Mouse (Mus musculus): ENCODE results near the gene Ift80.
"Not testable (repeated sequence)": the region's sequence is repeated elsewhere in the genome, so short reads cannot be mapped to it uniquely, and the experiment has no call there.

Ift80 gene

GRCm38 (mm10) chr3:68928619-68929018, 75.8 kb downstream of the Ift80 start:
- DNase-seq = peak; percentile 15

DNA sequence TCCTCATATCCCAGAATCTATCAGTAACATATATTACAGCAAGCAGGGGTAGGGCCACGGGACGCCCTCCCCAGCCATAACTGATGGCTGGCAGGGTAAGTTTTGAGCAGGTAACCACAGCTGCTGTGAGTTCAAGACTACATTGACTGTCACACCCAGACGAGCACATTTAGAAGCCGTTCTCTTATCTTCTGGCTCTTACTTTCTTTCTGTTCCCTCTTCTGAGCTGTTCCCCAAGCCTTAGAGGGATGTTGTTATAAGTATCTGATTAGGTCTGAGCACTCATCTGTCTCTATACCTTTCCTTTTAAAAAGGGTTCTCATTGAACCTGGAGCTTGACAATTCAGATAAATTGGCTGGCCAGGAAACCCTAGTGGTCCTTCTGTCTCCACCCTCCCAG, 96.9 kb downstream of the Ift80 start:
- no peak for DNase-seq

- DNase-seq = no peak
Observed at GRCm38 (mm10) chr3:68904902-68905778, 99.2 kb downstream of the Ift80 start.

DNA sequence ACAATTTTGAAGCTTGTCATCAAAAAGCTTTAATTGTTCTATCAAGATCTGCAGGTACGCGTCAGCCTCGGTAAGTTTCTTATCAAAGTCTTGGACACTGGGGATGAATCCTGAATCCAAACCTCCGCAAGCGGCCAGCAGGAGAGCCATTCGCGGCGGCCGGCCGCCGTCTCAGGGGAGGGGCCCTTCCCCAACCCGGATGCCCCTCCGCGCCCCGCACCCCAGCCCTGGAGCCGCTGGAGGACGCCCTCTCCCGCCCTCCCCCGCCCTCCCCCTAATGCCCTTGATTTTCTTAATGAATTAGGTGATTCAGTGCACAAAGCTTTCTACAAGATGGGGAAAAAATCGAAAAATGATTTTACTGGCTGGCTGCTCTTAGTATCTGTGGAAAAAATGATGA, 101.7 kb downstream of the Ift80 start:
- not testable (repeated sequence) for DNase-seq

- no peak for DNase-seq
Observed at GRCm38 (mm10) chr3:68897154-68897553, 107.2 kb downstream of the Ift80 start.

GRCm38 (mm10) chr3:68895426-68895825, 108.9 kb downstream of the Ift80 start:
- no peak for DNase-seq

- no peak for DNase-seq
Observed at GRCm38 (mm10) chr3:68886845-68887244, 117.5 kb downstream of the Ift80 start.

- no peak for DNase-seq
Observed at GRCm38 (mm10) chr3:68874079-68874478, 130.3 kb downstream of the Ift80 start.

DNA sequence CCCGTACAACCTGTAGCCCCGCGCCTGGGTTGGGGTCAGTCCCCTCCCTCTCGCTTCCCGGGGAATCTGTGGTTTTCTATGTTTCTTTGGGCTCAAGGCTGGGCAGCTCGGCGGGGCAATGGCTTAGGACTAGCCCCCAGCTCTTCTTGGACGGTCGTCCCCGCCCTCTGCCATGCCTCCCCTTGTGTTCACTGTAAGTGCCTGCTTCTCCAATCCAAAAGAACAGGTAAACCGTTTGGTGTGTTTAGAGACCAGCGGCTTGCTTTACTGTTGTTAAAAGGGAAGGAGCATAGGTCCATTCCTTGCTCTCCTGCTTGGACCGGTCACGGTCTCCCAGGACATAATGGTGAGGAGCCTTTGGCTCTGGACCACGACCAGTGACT, 133.8 kb downstream of the Ift80 start:
- DNase-seq = no peak

DNA sequence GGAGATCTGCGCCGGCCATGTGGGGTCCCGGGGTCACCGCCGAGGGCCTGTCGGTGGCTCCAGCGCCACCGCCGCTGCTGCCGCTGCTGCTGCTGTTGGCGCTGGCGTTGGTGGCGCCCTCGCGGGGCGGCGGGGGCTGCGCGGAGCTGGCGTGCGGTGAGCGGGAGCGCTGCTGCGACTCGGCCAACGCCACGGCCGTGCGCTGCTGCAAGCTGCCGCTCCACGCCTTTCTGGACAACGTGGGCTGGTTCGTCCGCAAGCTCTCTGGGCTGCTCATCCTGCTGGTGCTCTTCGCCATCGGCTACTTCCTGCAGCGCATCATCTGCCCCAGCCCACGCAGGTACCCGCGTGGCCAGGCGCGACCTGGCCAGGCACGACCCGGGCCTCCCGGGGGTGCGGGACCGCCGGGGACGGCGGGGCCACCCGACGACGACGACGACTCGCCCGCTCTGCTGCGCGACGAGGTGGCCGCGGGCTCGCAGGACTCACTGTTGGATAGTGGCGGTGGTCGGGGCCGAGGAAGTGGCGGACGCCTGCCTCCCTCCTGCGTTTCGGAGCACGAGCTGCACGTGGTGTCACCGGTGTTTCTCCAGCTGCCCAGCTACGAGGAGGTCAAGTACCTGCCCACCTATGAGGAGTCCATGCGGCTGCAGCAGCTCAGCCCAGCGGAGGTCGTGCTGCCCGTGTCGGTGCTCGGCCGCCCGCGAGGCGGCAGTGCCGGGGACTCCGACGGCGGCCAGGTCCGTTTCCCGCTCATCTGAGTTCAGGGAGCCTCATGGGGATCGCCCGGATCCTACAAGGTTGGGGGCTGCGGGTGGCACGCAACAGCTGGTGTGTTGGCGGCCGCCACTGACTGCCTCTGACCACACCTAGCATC, 134.4 kb downstream of the Ift80 start:
- DNase-seq = no peak

- DNase-seq = no peak
Observed at GRCm38 (mm10) chr3:68869211-68869690, 135.1 kb downstream of the Ift80 start, which contains the start of gene 1110032F04Rik. Gene 1110032F04Rik (plus strand): TSS chr3:68869586.

- DNase-seq = no peak
Observed at GRCm38 (mm10) chr3:68852414-68852813, 152.0 kb downstream of the Ift80 start.

DNA sequence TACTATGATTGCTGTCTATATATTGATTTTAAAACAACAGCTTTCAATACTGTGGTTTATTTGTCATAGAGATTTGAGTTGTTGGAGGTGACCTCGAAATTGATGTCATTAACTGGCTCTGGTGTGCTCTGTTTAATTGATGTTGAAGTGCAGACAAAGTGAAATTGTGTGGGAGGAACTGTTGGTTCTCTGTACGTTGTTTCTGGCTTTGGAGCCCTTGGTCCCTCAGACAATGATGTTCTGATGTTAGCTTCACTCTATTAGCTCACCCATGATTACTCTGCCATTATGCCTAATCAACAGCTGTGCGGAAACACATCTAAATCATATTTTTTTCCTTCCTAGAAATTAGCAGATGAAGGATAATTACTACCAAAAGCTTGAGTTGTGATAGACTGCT, 156.0 kb downstream of the Ift80 start:
- DNase-seq = no peak

DNA sequence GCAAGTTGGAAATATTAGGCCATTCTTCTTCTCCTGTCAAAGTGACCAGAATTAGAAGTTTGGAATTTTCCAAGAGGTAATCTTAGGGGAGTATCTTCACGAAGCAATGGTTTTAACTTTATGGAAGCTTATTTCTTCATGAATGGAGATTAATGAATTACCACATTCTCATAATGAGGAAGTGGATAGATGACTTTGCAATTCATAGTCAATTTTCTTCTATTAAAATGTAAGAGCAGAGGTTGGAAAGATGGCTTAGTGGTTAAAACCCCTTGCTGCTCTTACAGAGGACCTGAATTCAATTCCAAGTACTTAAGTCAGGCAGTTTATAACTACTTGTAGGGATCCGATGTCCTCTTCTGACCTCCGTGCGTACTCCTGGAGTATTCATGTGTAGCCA, 160.3 kb downstream of the Ift80 start:
- DNase-seq = no peak

Measured in lung, postnatal 36 days (tissue).